Mouse (Mus musculus) bone marrow macrophage, adult 2 months (primary cell): ENCODE results near the gene Rpl37a.

ENCODE experiments used
- CTCF ChIP-seq: IDR thresholded peaks from 2 replicates; pipeline ENCODE4 v1.5.1; 2012; ENCODE audit warnings: low read depth, mild to moderate bottlenecking, low read length, moderate library complexity
- POLR2A ChIP-seq: IDR thresholded peaks from 2 replicates; pipeline ENCODE4 v1.6.1; 2012; ENCODE audit warnings: mild to moderate bottlenecking, low read depth, low read length, borderline replicate concordance

- no peak for TF ChIP-seq POLR2A
- TF ChIP-seq CTCF = no peak
These were observed 17.7 kb downstream of the Rpl37a start for GRCm38 (mm10) chr1:72728781-72729180.
